Comparison of ENCODE assay signal across 10 mouse cellular contexts in the genomic region with DNA sequence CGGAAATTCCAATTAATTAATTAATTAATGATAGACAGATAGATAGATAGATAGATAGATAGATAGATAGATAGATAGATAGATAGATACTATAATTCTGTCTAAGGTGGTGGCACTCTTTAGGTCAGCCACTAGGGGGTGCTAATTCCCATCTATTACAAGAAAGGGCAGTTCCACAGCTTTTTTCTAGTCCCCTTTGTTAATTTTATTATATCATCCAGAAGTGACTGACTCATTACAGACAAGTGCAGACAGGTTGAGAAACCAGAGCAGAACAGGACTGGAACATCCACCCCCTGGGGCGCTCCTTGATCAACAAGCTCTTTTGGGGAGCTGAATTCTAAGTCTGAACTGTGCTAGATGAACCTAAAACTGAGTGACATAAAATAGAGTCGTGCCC. TPM values are rescaled to one million over a fixed set of nuclear protein-coding genes. Genes with fewer than 3 reads are reported as not detected.
DNase-seq lines count a peak whose midpoint lies in the region; ATAC-seq and TF ChIP-seq lines count a peak whose summit lies in the region.
"Had no signal": no experiment of that assay in that cellular context is flagged by ENCODE, and none has a peak within 500 bp of the region (broad histone marks: within the 10 kb centered on the region; RNA-seq: fewer than 3 reads in every experiment).

No protein-coding gene starts in this region.

- no peaks in the 10 kb centered on the region for H3K27me3 ChIP-seq in hindbrain, embryonic 14.5 days (ENCODE audit: control insufficient read depth, insufficient read depth, low read length)
- no peaks in the 10 kb centered on the region for H3K27me3 ChIP-seq in hindbrain, embryonic 16.5 days (replicated peaks; ENCODE audit: control insufficient read depth, insufficient read depth, low read length)
- no peaks in the 10 kb centered on the region for H3K27me3 ChIP-seq in limb, embryonic 10.5 days (ENCODE audit: low read depth, poor library complexity, severe bottlenecking)
- no peaks in the 10 kb centered on the region for H3K27me3 ChIP-seq in small intestine, adult 2 months (ENCODE audit: control insufficient read depth, insufficient read depth, low read length)
- H3K27me3 ChIP-seq: embryonic facial prominence, embryonic 15.5 days; liver, embryonic 15.5 days had no signal

- no peak overlapping the region for H3K4me3 ChIP-seq in hindbrain, embryonic 14.5 days (replicated peaks; ENCODE audit: low read length)
- H3K4me3 ChIP-seq in hindbrain, embryonic 16.5 days (ENCODE audit: low read length): no peak overlapping the region
- H3K4me3 ChIP-seq in limb, embryonic 10.5 days: no peak overlapping the region
- H3K4me3 ChIP-seq in small intestine, adult 2 months (ENCODE audit: low read depth, low read length): no peak overlapping the region
- H3K4me3 ChIP-seq: embryonic facial prominence, embryonic 15.5 days; liver, embryonic 15.5 days had no signal

- DNase-seq in hindbrain, embryonic 14.5 days (ENCODE audit: low spot score): peak; percentile 38
- peak; percentile 75 to 77 for DNase-seq in B cell, adult 2 months
- peak; percentile 39 for DNase-seq in MEL-GATA-1-ER (ENCODE audit: extremely low read depth, low read depth)
- DNase-seq in embryo, embryonic 11.5 days (ENCODE audit: low read depth, low spot score): peak; percentile 32
- peak; percentile 39 for DNase-seq in limb, embryonic 10.5 days (ENCODE audit: low spot score)
- DNase-seq in layer of hippocampus, adult 9-11 months: no peak

- ATAC-seq in hindbrain, embryonic 14.5 days (ENCODE audit: low FRiP score): no peak
- ATAC-seq in hindbrain, embryonic 16.5 days: no peak

- peak; percentile 32; the same call in 1 of the 2 replicates for TF ChIP-seq CTCF in small intestine, adult 2 months (IDR thresholded peaks at IDR 0.05; ENCODE audit: extremely low read depth, insufficient read length, insufficient replicate concordance, low read depth, low read length)

- no peaks in the 10 kb centered on the region for H3K9me3 ChIP-seq in hindbrain, embryonic 14.5 days (ENCODE audit: control insufficient read depth, low read length)
- no peaks in the 10 kb centered on the region for H3K9me3 ChIP-seq in hindbrain, embryonic 16.5 days (ENCODE audit: control insufficient read depth, low read length)
- H3K9me3 ChIP-seq in limb, embryonic 10.5 days (replicated peaks): no peaks in the 10 kb centered on the region
- H3K9me3 ChIP-seq: embryonic facial prominence, embryonic 15.5 days; liver, embryonic 15.5 days had no signal

- WGBS in hindbrain, embryonic 14.5 days: 32% methylated on average over 3 of the region's 3 CpGs
- 39% methylated on average over 3 of the region's 3 CpGs for WGBS in hindbrain, embryonic 16.5 days
- WGBS in limb, embryonic 10.5 days: 35% methylated on average over 3 of the region's 3 CpGs
- 35% methylated on average over 3 of the region's 3 CpGs for WGBS in small intestine, adult 2 months

- no peak overlapping the region for H3K4me2 ChIP-seq in hindbrain, embryonic 14.5 days (replicated peaks)
- no peak overlapping the region for H3K4me2 ChIP-seq in hindbrain, embryonic 16.5 days (ENCODE audit: low read length)
- H3K4me2 ChIP-seq: embryonic facial prominence, embryonic 15.5 days; liver, embryonic 15.5 days had no signal

- no peak overlapping the region for H3K27ac ChIP-seq in hindbrain, embryonic 14.5 days
- H3K27ac ChIP-seq in hindbrain, embryonic 16.5 days (ENCODE audit: low read depth, low read length): no peak overlapping the region
- H3K27ac ChIP-seq in limb, embryonic 10.5 days: no peak overlapping the region
- H3K27ac ChIP-seq in small intestine, adult 2 months (ENCODE audit: insufficient read depth, low read depth, low read length): no peak overlapping the region
- H3K27ac ChIP-seq: embryonic facial prominence, embryonic 15.5 days; liver, embryonic 15.5 days had no signal

- TF ChIP-seq POLR2A in small intestine, adult 2 months (IDR thresholded peaks at IDR 0.05; ENCODE audit: low read depth, low read length): no peak

- no peak overlapping the region for H3K9ac ChIP-seq in hindbrain, embryonic 14.5 days
- no peak overlapping the region for H3K9ac ChIP-seq in hindbrain, embryonic 16.5 days (ENCODE audit: low read depth, low read length)
- H3K9ac ChIP-seq: embryonic facial prominence, embryonic 15.5 days; liver, embryonic 15.5 days had no signal

- peaks cover 6% of the 10 kb centered on the region; the same call in 1 of the 2 replicates for H3K4me1 ChIP-seq in hindbrain, embryonic 14.5 days (replicated peaks; ENCODE audit: control insufficient read depth, insufficient read depth, low read length)
- no peaks in the 10 kb centered on the region for H3K4me1 ChIP-seq in hindbrain, embryonic 16.5 days (ENCODE audit: control insufficient read depth, insufficient read depth, low read depth, low read length)
- peaks cover 23% of the 10 kb centered on the region for H3K4me1 ChIP-seq in limb, embryonic 10.5 days
- H3K4me1 ChIP-seq in small intestine, adult 2 months (ENCODE audit: control insufficient read depth, insufficient read depth, insufficient read length, low read length): no peaks in the 10 kb centered on the region
- H3K4me1 ChIP-seq: embryonic facial prominence, embryonic 15.5 days had no signal

- H3K36me3 ChIP-seq in hindbrain, embryonic 14.5 days (replicated peaks; ENCODE audit: control insufficient read depth, insufficient read depth): no peaks in the 10 kb centered on the region
- no peaks in the 10 kb centered on the region for H3K36me3 ChIP-seq in hindbrain, embryonic 16.5 days (ENCODE audit: control insufficient read depth, insufficient read depth, low read length)
- no peaks in the 10 kb centered on the region for H3K36me3 ChIP-seq in limb, embryonic 10.5 days
- no peaks in the 10 kb centered on the region for H3K36me3 ChIP-seq in small intestine, adult 2 months (ENCODE audit: control insufficient read depth, insufficient read depth, low read length)
- H3K36me3 ChIP-seq: embryonic facial prominence, embryonic 15.5 days; liver, embryonic 15.5 days had no signal

RNA-seq across cellular contexts. Expression of a gene that starts 4.7 kb away (rescaled TPM):
- polyA plus RNA-seq in hindbrain, embryonic 14.5 days (2014; fragmentation: Nextera tagmentation; extraction: Ambion mirVana): 146 and 158 TPM in 2 replicates
- 140 and 161 TPM in 2 replicates for polyA plus RNA-seq in hindbrain, embryonic 16.5 days (2015; fragmentation: Nextera tagmentation; extraction: Ambion mirVana)
- 152 TPM in 2 replicates for polyA plus RNA-seq in limb, embryonic 10.5 days (2016; fragmentation: Nextera tagmentation; extraction: Ambion mirVana)
- polyA plus RNA-seq in small intestine, adult 2 months (2012; rRNA removed): 0.62 and 1.2 TPM in 2 replicates

Comparison
In these comparisons a context has a peak if more than half of its experiments do, and no peak if none do; other contexts are left out.
1. RNA of a gene that starts 4.7 kb away (polyA plus RNA-seq): 140 to 161 TPM in hindbrain, embryonic 16.5 days, 146 to 158 TPM in hindbrain, embryonic 14.5 days and 152 TPM in limb, embryonic 10.5 days; 0.62 to 1.2 TPM in small intestine, adult 2 months; every median in the first group is over 10 times any median in the second.